Mouse (Mus musculus) CH12.LX (cell line): ENCODE results near the gene Armc5.

Experiments used
- CTCF ChIP-seq, 2 experiments: IDR thresholded peaks in 1 of 2; conservative IDR thresholded peaks in 1 of 2; 2 replicates each; pipeline ENCODE4 v1.5.1; 2011 to 2012; ENCODE audit warnings: low read depth in 2 of 2, low read length in 2 of 2, improper control_type of control experiment in 1 of 2, inconsistent platforms in 1 of 2, mild to moderate bottlenecking in 1 of 2, moderate library complexity in 1 of 2
- MAX ChIP-seq: IDR thresholded peaks from 2 replicates; pipeline ENCODE4 v1.6.1; 2011; ENCODE audit warnings: low read length, improper control_type of control experiment
- POLR2A ChIP-seq: IDR thresholded peaks from 2 replicates; pipeline ENCODE4 v1.6.1; 2011; ENCODE audit warnings: low read depth, mild to moderate bottlenecking, improper control_type of control experiment, low read length
- ZNF384 ChIP-seq: IDR thresholded peaks from 2 replicates; pipeline ENCODE4 v1.6.1; 2012; ENCODE audit warnings: low read depth, low read length, improper control_type of control experiment, inconsistent platforms

DNA sequence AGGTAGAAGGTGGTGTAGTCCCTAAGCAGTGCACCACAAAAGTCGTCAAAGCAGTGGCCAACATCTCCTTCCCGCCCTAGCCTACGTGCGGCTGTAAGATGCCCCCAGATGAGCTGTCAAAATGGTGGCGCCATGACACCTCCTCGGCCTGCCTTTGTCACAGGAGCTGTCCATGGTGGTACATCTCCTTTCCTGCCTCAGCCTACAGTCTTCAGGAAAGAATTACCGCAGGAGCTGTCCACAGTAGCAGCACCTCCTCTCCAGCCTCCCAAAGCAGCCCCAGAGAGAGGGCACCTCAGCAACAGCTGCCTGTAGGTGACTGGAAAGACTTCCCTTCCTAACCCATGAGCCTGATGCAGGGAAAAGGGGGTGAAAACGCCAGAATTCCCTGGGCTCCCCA, 5.4 kb upstream of the Armc5 start:
- TF ChIP-seq POLR2A = no peak
- TF ChIP-seq CTCF (conservative IDR thresholded peaks at IDR 0.05 in 1 of 2, IDR thresholded peaks at IDR 0.05 in 1 of 2; ENCODE audit: low read depth in 2 of 2, low read length in 2 of 2) = no peak
- no peak for TF ChIP-seq ZNF384
- no peak for TF ChIP-seq MAX
